9 mouse cellular contexts compared by ENCODE assay signal in genomic region chr11:113439328-113440030, GRCm38 (mm10).
DNase-seq lines count a peak whose midpoint lies in the region; ATAC-seq lines count a peak whose summit lies in the region.
"Had no signal": no experiment of that assay in that cellular context is flagged by ENCODE, and none has a peak within 500 bp of the region (broad histone marks: within the 10 kb centered on the region; RNA-seq: fewer than 3 reads in every experiment).

No protein-coding gene starts in this region.

- WGBS in heart, embryonic 13.5 days = 56% methylated on average over 20 of the region's 20 CpGs
- 14% methylated on average over 20 of the region's 20 CpGs for WGBS in forebrain, embryonic 14.5 days
- 35% methylated on average over 20 of the region's 20 CpGs for WGBS in neural tube, embryonic 11.5 days

- H3K9ac ChIP-seq in heart, embryonic 13.5 days = 0 out of 2 replicates have a peak overlapping the region, but pooled peaks have one; percentile 15
- peak overlapping the region; percentile 40; the same call in 1 of the 2 replicates for H3K9ac ChIP-seq in forebrain, embryonic 14.5 days (ENCODE audit: low read length)
- peak overlapping the region; percentile 60 for H3K9ac ChIP-seq in neural tube, embryonic 11.5 days (ENCODE audit: low read length)
- H3K9ac ChIP-seq: liver, embryonic 14.5 days had no signal

- no peaks in the 10 kb centered on the region for H3K36me3 ChIP-seq in heart, embryonic 13.5 days
- no peaks in the 10 kb centered on the region for H3K36me3 ChIP-seq in forebrain, embryonic 14.5 days (ENCODE audit: control insufficient read depth, insufficient read depth, low read length)
- H3K36me3 ChIP-seq in neural tube, embryonic 11.5 days (ENCODE audit: control insufficient read depth, insufficient read depth, low read length) = no peaks in the 10 kb centered on the region

- H3K27ac ChIP-seq in heart, embryonic 13.5 days (replicated peaks) = no peak overlapping the region
- H3K27ac ChIP-seq in forebrain, embryonic 14.5 days (ENCODE audit: low read depth, low read length) = peak overlapping the region; percentile 89
- peak overlapping the region; percentile 90 for H3K27ac ChIP-seq in neural tube, embryonic 11.5 days (ENCODE audit: low read depth, low read length)
- H3K27ac ChIP-seq: liver, embryonic 14.5 days had no signal

- no peak overlapping the region for H3K4me2 ChIP-seq in heart, embryonic 13.5 days
- peak overlapping the region; percentile 3; the same call in 1 of the 2 replicates for H3K4me2 ChIP-seq in forebrain, embryonic 14.5 days (ENCODE audit: low read length)
- H3K4me2 ChIP-seq in neural tube, embryonic 11.5 days (ENCODE audit: low read depth) = no peak overlapping the region

- DNase-seq in heart, postnatal 36 days = no peak
- DNase-seq in forebrain, embryonic 14.5 days (ENCODE audit: low spot score) = peak; percentile 94
- peak; percentile 70 to 71 for DNase-seq in layer of hippocampus, postnatal 36 days
- DNase-seq in neural tube, embryonic 11.5 days (ENCODE audit: low spot score) = peak; percentile 82
- DNase-seq in MN1 (ENCODE audit: low spot score) = no peak
- DNase-seq in adrenal gland, adult 2 months = no peak
- no peak for DNase-seq in spleen, postnatal 10 days (ENCODE audit: low spot score in 2 of 2)

- intact Hi-C loops in heart, postnatal 36 days (cut with DNase I) = no loop called here

- no peak for ATAC-seq in heart, embryonic 13.5 days (ENCODE audit: extremely low read depth, insufficient number of reproducible peaks, low FRiP score, low TSS enrichment)
- peak; percentile 97 for ATAC-seq in forebrain, embryonic 14.5 days
- ATAC-seq in neural tube, embryonic 11.5 days (ENCODE audit: insufficient read depth, low FRiP score, low TSS enrichment) = peak; percentile 96

- no peak overlapping the region for H3K4me3 ChIP-seq in heart, embryonic 13.5 days
- H3K4me3 ChIP-seq in forebrain, embryonic 14.5 days (ENCODE audit: low read depth, low read length) = no peak overlapping the region
- H3K4me3 ChIP-seq in neural tube, embryonic 11.5 days (ENCODE audit: low read depth, low read length) = no peak overlapping the region

- H3K27me3 ChIP-seq in heart, embryonic 13.5 days (replicated peaks) = peaks cover 56% of the 10 kb centered on the region
- no peaks in the 10 kb centered on the region for H3K27me3 ChIP-seq in forebrain, embryonic 14.5 days (replicated peaks; ENCODE audit: control insufficient read depth, insufficient read depth, low read length)
- H3K27me3 ChIP-seq in neural tube, embryonic 11.5 days (ENCODE audit: control insufficient read depth, insufficient read depth, low read length) = no peaks in the 10 kb centered on the region

- H3K4me1 ChIP-seq in heart, embryonic 13.5 days = peaks cover 23% of the 10 kb centered on the region
- peaks cover 13% of the 10 kb centered on the region for H3K4me1 ChIP-seq in forebrain, embryonic 14.5 days (ENCODE audit: control insufficient read depth, insufficient read depth, low read length)
- peaks cover 12% of the 10 kb centered on the region for H3K4me1 ChIP-seq in neural tube, embryonic 11.5 days (ENCODE audit: control insufficient read depth, insufficient read depth, low read length)

- peaks cover 9% of the 10 kb centered on the region for H3K9me3 ChIP-seq in heart, embryonic 13.5 days
- no peaks in the 10 kb centered on the region for H3K9me3 ChIP-seq in forebrain, embryonic 14.5 days (replicated peaks; ENCODE audit: control insufficient read depth, low read length)
- peaks cover 3% of the 10 kb centered on the region; the same call in 1 of the 2 replicates for H3K9me3 ChIP-seq in neural tube, embryonic 11.5 days (ENCODE audit: control insufficient read depth, low read length)

Comparison
In these comparisons a context has a peak if more than half of its experiments do, and no peak if none do; other contexts are left out.
1. DNase-seq: peak in forebrain, embryonic 14.5 days (single experiment), layer of hippocampus, postnatal 36 days (2 of 2) and neural tube, embryonic 11.5 days (single experiment); none in heart, postnatal 36 days (0 of 2), MN1 (single experiment), adrenal gland, adult 2 months (single experiment) and spleen, postnatal 10 days (0 of 2).
2. Peak in every context shown above with its lines, with median percentiles within 50 percentile points of each other: H3K9ac ChIP-seq.